Mouse (Mus musculus): ENCODE results near the gene Car14. TPM values are rescaled to one million over a fixed set of nuclear protein-coding genes. Genes with fewer than 3 reads are reported as not detected.

The Car14 gene
- 70.9 and 98.2 TPM in 2 replicates for polyA plus RNA-seq (2012; rRNA removed)

GRCm38 (mm10) chr3:95904568-95904967 is at the start of gene Car14:
TSS of gene Car14 (minus strand) at chr3:95904691.

GRCm38 (mm10) chr3:95928658-95929503 is 24.4 kb upstream of the Car14 start, which contains the start of gene Anp32e:
TSS of gene Anp32e (plus strand) at chr3:95929246.

GRCm38 (mm10) chr3:95893606-95894316 is 10.7 kb downstream of the Car14 start, which contains the start of gene Aph1a:
TSS of gene Aph1a (plus strand) at chr3:95893969.

GRCm38 (mm10) chr3:95891211-95892065 is 13.1 kb downstream of the Car14 start, which contains the start of gene BC028528:
TSS of gene BC028528 (minus strand) at chr3:95892005.

GRCm38 (mm10) chr3:95881979-95882815 is 22.3 kb downstream of the Car14 start, which contains the start of gene Ciart:
TSS of gene Ciart (minus strand) at chr3:95882251.

GRCm38 (mm10) chr3:95871392-95871867 is 33.1 kb downstream of the Car14 start, which contains the start of gene Mrps21:
TSS of gene Mrps21 (minus strand) at chr3:95871519.

GRCm38 (mm10) chr3:95855502-95856089 is 48.9 kb downstream of the Car14 start, which contains the start of gene Prpf3:
TSS of gene Prpf3 (minus strand) at chr3:95855885.

Other genes starting within 250 kb of the Car14 start
- gene Mcl1, start 245.9 kb downstream of the Car14 start, polyA plus RNA-seq (2012; rRNA removed) = 109 and 292 TPM in 2 replicates
- 7.8 and 8.3 TPM in 2 replicates for gene Adamtsl4, start 216.8 kb downstream of the Car14 start, polyA plus RNA-seq (2012; rRNA removed)
- 220 and 471 TPM in 2 replicates for gene Ecm1, start 165.1 kb downstream of the Car14 start, polyA plus RNA-seq (2012; rRNA removed)
- 31.3 and 36.9 TPM in 2 replicates for gene Tars2, start 144.5 kb downstream of the Car14 start, polyA plus RNA-seq (2012; rRNA removed)
- gene Rprd2, start 85.8 kb downstream of the Car14 start, polyA plus RNA-seq (2012; rRNA removed) = 12.0 and 16.6 TPM in 2 replicates
- 4.6 and 6.4 TPM in 2 replicates for gene Prpf3, start 48.8 kb downstream of the Car14 start, polyA plus RNA-seq (2012; rRNA removed)
- 47.9 and 63.9 TPM in 2 replicates for gene Mrps21, start 33.2 kb downstream of the Car14 start, polyA plus RNA-seq (2012; rRNA removed)
- gene Ciart, start 22.4 kb downstream of the Car14 start, polyA plus RNA-seq (2012; rRNA removed) = 9.5 and 9.7 TPM in 2 replicates
- gene BC028528, start 12.7 kb downstream of the Car14 start, polyA plus RNA-seq (2012; rRNA removed) = 5.2 and 8.0 TPM in 2 replicates
- 221 and 413 TPM in 2 replicates for gene Aph1a, start 10.7 kb downstream of the Car14 start, polyA plus RNA-seq (2012; rRNA removed)
- 18.5 and 26.0 TPM in 2 replicates for gene Anp32e, start 24.6 kb upstream of the Car14 start, polyA plus RNA-seq (2012; rRNA removed)
- gene Plekho1, start 91.3 kb upstream of the Car14 start, polyA plus RNA-seq (2012; rRNA removed) = 46.0 and 57.5 TPM in 2 replicates
- gene Vps45, start 153.8 kb upstream of the Car14 start, polyA plus RNA-seq (2012; rRNA removed) = 2.9 and 3.2 TPM in 2 replicates
- 22.1 and 34.9 TPM in 2 replicates for gene Otud7b, start 199.8 kb upstream of the Car14 start, polyA plus RNA-seq (2012; rRNA removed)